Mouse (Mus musculus) C2C12 (cell line): ENCODE data around the gene Eif4g1.

ENCODE experiments used
- CEBPB ChIP-seq: IDR thresholded peaks from one replicate; pipeline ENCODE4 v1.6.1; 2011; ENCODE audit warnings: low read depth, mild to moderate bottlenecking, control low read depth, moderate library complexity
- CTCF ChIP-seq: IDR thresholded peaks from one replicate; pipeline ENCODE4 v1.5.1; 2011; ENCODE audit not compliant: control insufficient read depth, insufficient read depth, insufficient read length
- FOSL1 ChIP-seq: IDR thresholded peaks from one replicate; pipeline ENCODE4 v1.8.0; 2011; ENCODE audit warnings: mild to moderate bottlenecking, low read length; ENCODE audit not compliant: poor library complexity, insufficient read depth, severe bottlenecking
- USF1 ChIP-seq: IDR thresholded peaks from one replicate; pipeline ENCODE4 v1.6.1; 2011; ENCODE audit warnings: low read depth, mild to moderate bottlenecking, control low read depth, moderate library complexity

DNA sequence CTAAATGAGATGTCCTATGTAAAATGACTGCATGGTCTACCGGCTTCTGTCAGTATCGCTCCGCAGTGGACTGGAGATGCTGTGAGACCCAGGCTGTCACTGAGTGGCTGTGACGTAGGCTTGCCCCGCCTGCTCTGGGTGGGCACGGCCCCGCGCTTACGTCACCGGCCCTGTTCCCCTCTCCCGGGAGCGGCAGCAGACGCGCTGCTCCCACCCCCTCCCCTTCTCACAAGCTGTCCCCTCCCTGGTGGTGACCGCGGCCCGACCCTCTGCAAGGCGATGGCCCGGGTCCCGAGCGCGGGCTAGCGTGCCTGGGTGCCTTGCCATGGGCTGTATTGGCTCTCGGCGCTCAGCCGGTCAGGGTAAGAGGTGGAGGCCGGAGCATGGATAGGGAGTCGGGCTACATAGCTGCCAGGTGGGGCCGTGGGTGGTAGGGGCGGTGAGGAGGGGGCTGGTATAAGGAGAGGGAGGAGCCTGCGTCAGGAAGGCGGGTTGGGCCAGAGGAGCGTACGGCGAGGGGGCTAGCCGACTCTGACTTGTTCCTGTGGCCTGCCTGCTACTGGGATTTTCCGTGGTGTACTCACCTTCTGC, 25.1 kb downstream of the Eif4g1 start, which contains the start of gene Fam131a:
- TF ChIP-seq CTCF (no peak), CEBPB (no peak), FOSL1 (no peak), USF1 (no peak)
